Mouse (Mus musculus) small intestine, adult 2 months (tissue): Measurements from ENCODE around the gene Vav3. TPM values are rescaled to one million over a fixed set of nuclear protein-coding genes. Genes with fewer than 3 reads are reported as not detected.
"Not testable (repeated sequence)": the region's sequence is repeated elsewhere in the genome, so short reads cannot be mapped to it uniquely, and the experiment has no call there.

Experiments used
- H3K27ac ChIP-seq: fragments of 200-500 bp; 2 replicates; pipeline ENCODE4 v1.5.1; 2012; ENCODE audit warnings: low read depth, low read length, control low read depth, inconsistent platforms; ENCODE audit not compliant: insufficient read depth
- H3K27me3 ChIP-seq: fragments of 200-500 bp; 2 replicates; pipeline ENCODE4 v1.6.1; 2012; ENCODE audit warnings: mild to moderate bottlenecking, moderate library complexity, low read length, inconsistent platforms; ENCODE audit not compliant: control insufficient read depth, insufficient read depth
- H3K36me3 ChIP-seq: fragments of 200-500 bp; 2 replicates; pipeline ENCODE4 v1.6.1; 2012; ENCODE audit warnings: mild to moderate bottlenecking, low read length, control low read depth, inconsistent platforms; ENCODE audit not compliant: control insufficient read depth, insufficient read depth
- H3K4me1 ChIP-seq: fragments of 200-500 bp; 2 replicates; pipeline ENCODE4 v1.6.1; 2012; ENCODE audit warnings: low read length, inconsistent platforms, mixed read lengths; ENCODE audit not compliant: control insufficient read depth, insufficient read depth, insufficient read length
- H3K4me3 ChIP-seq: fragments of 200-500 bp; 2 replicates; pipeline ENCODE4 v1.5.1; 2012; ENCODE audit warnings: low read depth, mild to moderate bottlenecking, control low read depth, inconsistent platforms, low read length, moderate library complexity
- CTCF ChIP-seq: fragments of 200-500 bp; IDR thresholded peaks from 2 replicates; pipeline ENCODE4 v1.5.1; 2012; ENCODE audit warnings: low read depth, mild to moderate bottlenecking, control low read depth, inconsistent platforms, low read length, moderate library complexity, mixed read lengths; ENCODE audit not compliant: insufficient replicate concordance, insufficient read length; ENCODE audit errors: extremely low read depth
- POLR2A ChIP-seq: fragments of 200-500 bp; IDR thresholded peaks from 2 replicates; pipeline ENCODE4 v1.6.1; 2012; ENCODE audit warnings: low read depth, mild to moderate bottlenecking, control low read depth, inconsistent platforms, low read length, moderate library complexity
- WGBS: fragments of 180-500 bp; shearing (Covaris S2); methylation state at CpG from one replicate; pipeline ENCODE4 v1.1.7; 2018; 5-methylcytosine and 5-hydroxymethylcytosine counted together
- polyA plus RNA-seq: library from polyadenylated mRNA; depleted of rRNA; stranded (reverse); fragments of >200 nt; gene quantifications from 2 replicates; pipeline ENCODE4 v1.2.3, GENCODE M21; 2012

The Vav3 gene
- polyA plus RNA-seq, 1 experiment, result 0.34 TPM

DNA sequence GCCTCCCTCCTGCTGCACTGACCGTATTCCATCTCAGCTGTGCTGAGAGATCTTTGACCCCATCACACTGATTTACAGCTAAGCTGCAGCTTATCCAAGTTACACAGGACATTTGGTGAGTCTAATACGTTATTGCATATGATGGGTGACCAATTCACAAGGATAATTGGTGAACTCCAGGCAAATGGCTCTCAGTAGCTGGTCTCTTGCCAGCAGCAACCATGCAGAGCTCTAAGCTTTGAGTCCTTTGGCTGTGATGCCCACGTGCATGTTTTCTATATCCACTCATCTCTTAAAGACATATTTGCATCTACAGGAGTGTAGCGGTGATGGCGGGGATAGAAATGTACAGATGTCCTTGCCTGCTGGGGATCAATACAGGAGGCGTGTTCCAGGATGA lies 99.5 kb downstream of the Vav3 start:
- Histone ChIP-seq H3K27ac (no peak overlapping the region), H3K36me3 (no peaks in the 10 kb centered on the region), H3K4me3 (no peak overlapping the region), H3K27me3 (no peaks in the 10 kb centered on the region), H3K4me1 (no peaks in the 10 kb centered on the region)
- 66% methylated on average over 6 of the region's 6 CpGs for WGBS
- TF ChIP-seq POLR2A, result no peak
- no peak for TF ChIP-seq CTCF

DNA sequence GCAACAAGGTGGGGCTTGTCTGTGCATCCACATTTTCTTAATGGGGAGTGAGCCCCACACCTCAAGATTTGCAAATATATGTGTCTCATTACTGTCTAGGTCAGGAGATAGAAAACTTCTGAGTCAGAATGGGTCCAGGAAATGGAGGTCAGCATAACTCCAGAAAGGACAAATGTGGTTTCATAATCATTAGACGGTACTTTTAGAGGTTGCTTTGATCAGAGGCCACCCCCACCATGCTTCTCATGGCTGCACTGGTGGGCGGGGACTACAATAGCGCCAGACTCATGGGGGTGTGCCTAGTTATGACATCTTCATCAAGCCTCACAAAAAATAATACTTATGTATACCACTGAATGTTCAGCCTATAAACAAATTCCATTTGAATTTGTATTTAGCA lies 103.6 kb downstream of the Vav3 start:
- no peak overlapping the region for H3K4me3 ChIP-seq
- no peaks in the 10 kb centered on the region for H3K4me1 ChIP-seq
- TF ChIP-seq POLR2A (no peak), CTCF (no peak)
- no peaks in the 10 kb centered on the region for H3K36me3 ChIP-seq
- H3K27me3 ChIP-seq, result no peaks in the 10 kb centered on the region
- WGBS, result 69% methylated on average over 3 of the region's 3 CpGs
- no peak overlapping the region for H3K27ac ChIP-seq

DNA sequence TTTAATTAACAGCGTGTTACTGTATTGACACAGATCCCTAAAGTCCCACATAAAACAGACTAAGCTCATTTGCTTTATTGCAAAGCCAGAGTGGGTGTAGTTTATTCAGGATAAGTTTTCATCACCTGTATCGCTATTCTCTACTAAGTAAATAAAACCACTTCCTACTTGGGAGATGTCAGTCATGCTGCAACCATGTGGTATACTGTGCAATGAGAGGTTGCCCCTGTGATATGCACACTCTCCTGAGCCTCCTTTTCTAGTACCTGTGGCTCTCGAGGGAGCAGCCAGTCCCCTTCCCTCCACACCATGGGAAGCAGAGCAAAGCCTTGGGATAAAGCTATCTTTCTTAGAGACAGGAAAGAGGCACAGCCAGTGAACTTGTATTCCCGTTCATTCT lies 106.5 kb downstream of the Vav3 start:
- H3K36me3 ChIP-seq, result no peaks in the 10 kb centered on the region
- no peak overlapping the region for H3K4me3 ChIP-seq
- H3K4me1 ChIP-seq, result no peaks in the 10 kb centered on the region
- WGBS, result 44% methylated on average over 4 of the region's 4 CpGs
- TF ChIP-seq CTCF (no peak), POLR2A (no peak)
- H3K27ac ChIP-seq, result no peak overlapping the region
- no peaks in the 10 kb centered on the region for H3K27me3 ChIP-seq

DNA sequence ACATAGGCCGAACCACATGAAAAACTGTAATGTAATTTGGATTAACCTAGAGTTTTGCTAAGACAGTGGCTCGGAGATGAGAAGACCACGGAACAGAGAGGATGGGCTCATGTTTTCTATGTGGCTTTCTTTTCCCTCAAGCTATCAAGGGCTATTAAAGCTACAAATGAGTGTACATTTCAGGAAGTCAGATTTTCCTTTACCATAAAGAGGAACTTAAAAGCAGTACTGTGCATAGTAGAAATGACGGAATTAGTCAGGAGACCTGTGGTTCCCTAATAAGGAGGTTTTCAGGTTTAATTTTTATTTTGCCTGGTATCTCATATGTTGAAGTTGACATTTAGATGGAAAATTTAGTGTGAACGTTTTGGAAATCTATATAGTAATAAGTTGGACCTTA lies 107.8 kb downstream of the Vav3 start:
- not testable (repeated sequence) for H3K27ac ChIP-seq, H3K36me3 ChIP-seq, H3K4me1 ChIP-seq, H3K27me3 ChIP-seq, H3K4me3 ChIP-seq
- 77% methylated on average over 5 of the region's 5 CpGs for WGBS

DNA sequence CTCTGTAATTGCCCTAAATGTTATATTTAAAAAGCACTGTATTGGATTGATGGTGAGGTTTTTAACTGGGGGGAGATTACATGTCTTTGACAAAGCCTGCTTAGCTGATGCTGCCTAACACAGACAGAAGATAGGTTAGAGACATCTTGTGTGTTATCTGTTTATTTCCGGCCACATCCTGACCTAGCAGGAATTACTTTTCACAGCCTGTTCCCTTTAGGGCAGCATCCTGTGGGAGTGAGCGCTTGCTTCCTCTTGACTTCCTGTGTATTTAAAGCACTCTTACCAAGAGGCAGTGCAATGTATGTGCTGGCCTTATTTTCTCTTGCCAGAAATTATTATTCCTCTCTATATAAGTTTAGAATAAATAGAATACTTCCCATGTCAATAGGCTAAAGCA lies 111.5 kb downstream of the Vav3 start:
- WGBS, result 68% methylated on average over 2 of the region's 2 CpGs
- H3K36me3 ChIP-seq, result no peaks in the 10 kb centered on the region
- TF ChIP-seq CTCF (no peak), POLR2A (no peak)
- H3K4me3 ChIP-seq, result no peak overlapping the region
- no peaks in the 10 kb centered on the region for H3K4me1 ChIP-seq
- H3K27ac ChIP-seq, result no peak overlapping the region
- H3K27me3 ChIP-seq, result no peaks in the 10 kb centered on the region

DNA sequence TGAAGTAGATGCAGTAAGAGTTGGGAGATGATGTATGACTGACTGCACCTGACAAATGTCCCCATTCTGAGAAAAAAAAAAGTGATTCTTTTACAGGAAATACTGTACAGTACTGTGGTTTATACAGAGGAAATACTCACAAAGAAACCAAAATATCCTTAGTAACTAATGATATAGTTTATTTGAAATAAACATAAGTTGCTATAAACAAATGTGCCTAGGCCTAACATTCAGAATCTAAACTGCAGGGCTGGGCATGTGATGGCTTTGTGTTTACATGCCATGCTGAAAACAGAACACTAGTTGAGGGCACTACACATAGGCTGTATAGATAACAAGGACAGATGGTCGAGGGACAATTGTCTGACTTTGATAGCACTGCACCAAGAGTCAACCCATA lies 114.2 kb downstream of the Vav3 start:
- H3K36me3 ChIP-seq, result no peaks in the 10 kb centered on the region
- TF ChIP-seq CTCF (no peak), POLR2A (no peak)
- H3K27me3 ChIP-seq, result no peaks in the 10 kb centered on the region
- WGBS, result 27% methylated on average over 1 of the region's 1 CpGs
- H3K4me1 ChIP-seq, result no peaks in the 10 kb centered on the region
- H3K27ac ChIP-seq, result no peak overlapping the region
- H3K4me3 ChIP-seq, result no peak overlapping the region

DNA sequence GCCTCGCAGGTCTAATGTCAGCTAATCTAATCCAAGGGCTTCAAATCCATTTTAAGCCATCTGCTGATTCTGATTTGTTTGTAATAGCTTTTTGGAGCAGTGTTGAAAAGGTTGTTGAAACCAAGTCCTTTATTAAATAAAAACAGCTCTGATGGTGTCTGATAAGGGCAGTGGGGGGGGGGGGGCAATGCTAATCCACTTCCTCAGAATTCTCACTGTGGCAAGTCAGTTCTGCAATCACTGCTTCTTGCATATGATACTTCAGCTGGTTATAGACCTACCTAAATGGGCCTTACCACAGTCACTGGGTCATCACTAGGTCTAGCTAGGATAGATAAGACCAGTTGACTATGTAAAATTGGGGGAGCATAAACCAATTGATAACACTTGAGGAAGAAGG lies 115.9 kb downstream of the Vav3 start:
- TF ChIP-seq CTCF (no peak), POLR2A (no peak)
- H3K36me3 ChIP-seq, result no peaks in the 10 kb centered on the region
- no peak overlapping the region for H3K27ac ChIP-seq
- no peak overlapping the region for H3K4me3 ChIP-seq
- whole genome bisulfite sequencing, result 95% methylated on average over 1 of the region's 1 CpGs
- H3K27me3 ChIP-seq, result no peaks in the 10 kb centered on the region
- H3K4me1 ChIP-seq, result no peaks in the 10 kb centered on the region

DNA sequence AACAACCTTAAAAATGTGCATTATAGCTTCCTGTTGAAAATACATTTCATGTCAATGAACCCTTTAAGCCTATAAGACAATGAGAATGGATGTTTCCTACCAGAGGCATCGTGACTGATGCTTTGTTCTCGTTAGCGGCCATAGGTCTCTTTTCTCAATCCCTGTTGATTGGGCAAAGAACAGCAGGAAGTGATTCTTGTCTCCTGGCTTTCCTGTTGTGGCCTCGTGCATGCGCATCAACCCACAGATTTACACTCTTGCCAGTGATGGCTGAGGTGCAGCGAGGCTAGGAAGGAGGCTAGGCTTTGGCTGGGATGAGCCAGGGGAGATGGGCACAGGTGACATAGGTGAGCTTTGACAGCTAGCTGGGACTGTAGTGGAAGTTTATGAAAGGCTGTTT lies 123.2 kb downstream of the Vav3 start:
- Histone ChIP-seq H3K27me3 (no peaks in the 10 kb centered on the region; the same call in 1 of the 2 replicates), H3K4me3 (no peak overlapping the region), H3K4me1 (no peaks in the 10 kb centered on the region), H3K36me3 (no peaks in the 10 kb centered on the region), H3K27ac (no peak overlapping the region)
- WGBS, result 77% methylated on average over 6 of the region's 6 CpGs
- TF ChIP-seq CTCF (no peak), POLR2A (no peak)
